Mouse (Mus musculus): ENCODE data around the gene Fasl.

DNA sequence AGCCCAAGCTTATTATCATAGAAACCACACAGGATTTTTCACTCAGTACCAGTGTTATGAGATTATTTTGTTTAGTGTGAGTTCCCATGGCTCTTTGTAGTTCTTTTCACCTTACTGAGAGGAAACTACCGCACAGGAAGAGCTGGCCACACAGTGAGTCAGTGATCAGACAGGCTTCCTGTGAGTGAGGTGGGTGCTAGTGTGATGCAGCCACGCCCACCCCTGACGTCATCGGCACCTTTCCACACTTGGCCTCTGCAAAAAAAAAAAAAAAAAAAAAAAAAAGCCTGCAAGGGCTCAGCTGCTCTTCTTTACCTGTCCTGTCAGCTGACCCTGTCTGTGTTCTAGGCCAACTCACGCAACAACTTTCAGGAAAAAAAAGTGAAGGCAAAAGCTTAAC lies 21.6 kb downstream of the Fasl start:
- TF ChIP-seq CTCF (IDR thresholded peaks at IDR 0.05; ENCODE audit: insufficient read depth, low read length) (no peak), POLR2A (IDR thresholded peaks at IDR 0.05; ENCODE audit: borderline replicate concordance, extremely low read depth, low read depth, low read length) (no peak)
